Mouse (Mus musculus) ES-E14 (cell line): Measurements from ENCODE around the gene Inmt.

Experiments
- HCFC1 ChIP-seq: IDR thresholded peaks from 2 replicates; pipeline ENCODE4 v1.6.1; 2012; ENCODE audit warnings: low read length, inconsistent platforms, borderline replicate concordance; ENCODE audit not compliant: insufficient read depth
- MAFK ChIP-seq: IDR thresholded peaks from 2 replicates; pipeline ENCODE4 v1.6.1; 2014; ENCODE audit warnings: mild to moderate bottlenecking, low read depth, low read length, inconsistent platforms; ENCODE audit not compliant: insufficient read depth
- ZNF384 ChIP-seq: IDR thresholded peaks from 2 replicates; pipeline ENCODE4 v1.6.1; 2012; ENCODE audit warnings: low read depth, low read length, inconsistent platforms

- TF ChIP-seq HCFC1 (no peak), ZNF384 (no peak), MAFK (no peak)
These were observed 51.8 kb downstream of the Inmt start for GRCm38 (mm10) chr6:55123056-55123455.
